Mouse (Mus musculus): ENCODE measurements around the gene Lins1. TPM values are rescaled to one million over a fixed set of nuclear protein-coding genes. Genes with fewer than 3 reads are reported as not detected.

Gene Lins1
- total RNA-seq (2023), result 10.8 TPM

DNA sequence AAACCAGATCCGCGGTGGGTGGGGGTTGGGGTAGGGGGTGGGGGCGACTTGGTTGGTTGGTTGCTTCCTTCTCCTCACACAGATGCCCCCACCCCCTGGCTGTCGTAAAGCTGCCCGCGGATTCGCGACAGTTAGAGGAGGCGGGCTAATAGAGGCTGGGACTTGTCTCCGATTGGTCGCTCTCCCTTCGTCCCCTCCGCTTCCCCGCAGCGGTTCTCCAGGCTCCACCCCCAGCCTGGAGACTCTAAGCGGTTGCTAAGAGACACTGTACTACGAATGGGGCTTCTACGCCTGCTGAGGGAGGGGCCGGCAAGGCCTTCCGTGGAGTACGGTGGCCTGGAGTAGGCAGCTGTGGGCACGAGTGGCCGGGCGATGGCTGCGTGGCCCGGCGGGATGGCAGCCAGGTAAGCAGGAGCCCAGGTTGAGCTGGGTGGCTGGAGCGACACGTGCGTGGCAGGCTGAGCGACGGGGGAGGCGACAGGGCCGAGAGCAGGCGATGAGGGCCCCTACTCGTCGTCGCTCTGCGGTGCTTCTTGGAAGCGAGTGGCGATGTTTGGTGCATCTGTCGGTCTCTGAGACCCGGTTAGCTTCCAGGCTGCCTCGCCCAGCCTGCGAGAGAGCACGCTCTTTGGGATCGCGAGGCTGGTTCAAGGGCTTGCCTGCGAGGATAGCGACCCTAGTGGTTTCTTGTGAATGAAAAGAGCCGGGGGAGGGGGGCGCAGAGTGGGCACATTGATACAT, at the start of gene Lins1:
Lins1 (plus strand) TSS at position 270 of the 741 bp plus-strand sequence.

GRCm38 (mm10) chr7:66689294-66689619, 432 bp upstream of the Lins1 start, which contains the start of gene Asb7:
Gene Asb7 (minus strand): TSS chr7:66689596.

GRCm38 (mm10) chr7:66743377-66743781, 53.7 kb downstream of the Lins1 start, which contains the start of gene Cers3:
Gene Cers3 (plus strand): TSS chr7:66743504.

Other genes with a start within 250 kb of the Lins1 start
- 16.1 TPM for gene Asb7, start 293 bp upstream of the Lins1 start, total RNA-seq (2023)
- gene Cers3, start 53.6 kb downstream of the Lins1 start, total RNA-seq (2023), result not detected
- 3.3 TPM for gene Adamts17, start 149.8 kb downstream of the Lins1 start, total RNA-seq (2023)

Measured in CD4-positive naive resting alpha-beta T cell, adult 57 days (primary cell).